Mouse (Mus musculus) MEL (cell line): ENCODE measurements at regions not wholly inside any gene's neighbourhood (a gene's known extent, or its start where the extent isn't known, plus 50 kb on each side); places are given as distances from the start of the nearest gene placed in this dataset.

Experiments used
- DNase-seq: peaks from one replicate; pipeline ENCODE4 v3.0.0; 2011; ENCODE audit warnings: low read depth, low spot score
- H3K27ac ChIP-seq: 2 replicates; pipeline ENCODE4 v1.5.1; 2012; ENCODE audit warnings: low read depth, mild to moderate bottlenecking, control low read depth, low read length, moderate library complexity; ENCODE audit not compliant: control insufficient read depth
- H3K27me3 ChIP-seq, 2 experiments: fragments of 150-350 bp in 1 of 2; sonication (generic) in 1 of 2; 2 replicates each; pipeline ENCODE4 v1.6.1; 2012; ENCODE audit warnings: low read length in 2 of 2, mild to moderate bottlenecking in 2 of 2, improper control_type of control experiment in 1 of 2, moderate library complexity in 1 of 2; ENCODE audit not compliant: insufficient read depth in 2 of 2, control insufficient read depth in 1 of 2
- H3K36me3 ChIP-seq, 2 experiments: 2 replicates each; pipeline ENCODE4 v1.6.1; 2012 to 2014; ENCODE audit warnings: low read length in 2 of 2, improper control_type of control experiment in 1 of 2, inconsistent platforms in 1 of 2, mild to moderate bottlenecking in 1 of 2; ENCODE audit not compliant: insufficient read depth in 2 of 2, control insufficient read depth in 1 of 2
- H3K4me1 ChIP-seq, 2 experiments: fragments of 150-350 bp in 1 of 2; sonication (generic) in 1 of 2; 2 replicates each; pipeline ENCODE4 v1.6.1; 2012; ENCODE audit warnings: low read length in 2 of 2, improper control_type of control experiment in 1 of 2, mild to moderate bottlenecking in 1 of 2; ENCODE audit not compliant: insufficient read depth in 2 of 2, control insufficient read depth in 1 of 2
- H3K4me3 ChIP-seq, 2 experiments: fragments of 150-350 bp in 1 of 2; sonication (generic) in 1 of 2; 2 replicates each; pipeline ENCODE4 v1.5.1; 2012; ENCODE audit warnings: low read depth in 2 of 2, low read length in 2 of 2, mild to moderate bottlenecking in 2 of 2, moderate library complexity in 2 of 2, control low read depth in 1 of 2, improper control_type of control experiment in 1 of 2; ENCODE audit not compliant: control insufficient read depth in 1 of 2, insufficient read depth in 1 of 2
- H3K79me2 ChIP-seq: 2 replicates; pipeline ENCODE4 v1.6.1; 2012; ENCODE audit warnings: mild to moderate bottlenecking, low read length, moderate library complexity; ENCODE audit not compliant: control insufficient read depth, poor library complexity, insufficient read depth
- H3K9ac ChIP-seq: 2 replicates; pipeline ENCODE4 v1.6.1; 2012; ENCODE audit warnings: low read depth, mild to moderate bottlenecking, control low read depth, low read length, moderate library complexity; ENCODE audit not compliant: control insufficient read depth, poor library complexity, severe bottlenecking
- H3K9me3 ChIP-seq: fragments of 150-350 bp; sonication (generic); replicated peaks from 2 replicates; pipeline ENCODE4 v1.6.1; 2012; ENCODE audit warnings: mild to moderate bottlenecking, low read length, improper control_type of control experiment, moderate library complexity; ENCODE audit not compliant: insufficient read depth
- BHLHE40 ChIP-seq: IDR thresholded peaks from 2 replicates; pipeline ENCODE4 v1.6.1; 2012; ENCODE audit warnings: low read depth, mild to moderate bottlenecking, inconsistent platforms, low read length, improper control_type of control experiment, borderline replicate concordance
- CHD1 ChIP-seq: IDR thresholded peaks from 2 replicates; pipeline ENCODE4 v1.6.1; 2012; ENCODE audit warnings: low read depth, mild to moderate bottlenecking, inconsistent platforms, low read length, improper control_type of control experiment
- CHD2 ChIP-seq: IDR thresholded peaks from 2 replicates; pipeline ENCODE4 v1.6.1; 2011; ENCODE audit warnings: low read length, improper control_type of control experiment
- CTCF ChIP-seq, 3 experiments: IDR thresholded peaks in 2 of 3; conservative IDR thresholded peaks in 1 of 3; 2 replicates each; pipeline ENCODE4 v1.5.1; 2011 to 2012; ENCODE audit warnings: low read length in 3 of 3, low read depth in 2 of 3, mild to moderate bottlenecking in 2 of 3, improper control_type of control experiment in 1 of 3, inconsistent platforms in 1 of 3, mixed read lengths in 1 of 3, moderate library complexity in 1 of 3; ENCODE audit not compliant: control insufficient read depth in 1 of 3, insufficient read depth in 1 of 3, poor library complexity in 1 of 3, severe bottlenecking in 1 of 3
- E2F4 ChIP-seq: IDR thresholded peaks from 2 replicates; pipeline ENCODE4 v1.6.1; 2011; ENCODE audit warnings: low read depth, low read length, improper control_type of control experiment, borderline replicate concordance
- EP300 ChIP-seq, 2 experiments: IDR thresholded peaks; 2 replicates each; pipeline ENCODE4 v1.6.1; 2011; ENCODE audit warnings: improper control_type of control experiment in 2 of 2, low read length in 2 of 2, low read depth in 1 of 2, mild to moderate bottlenecking in 1 of 2
- ETS1 ChIP-seq: IDR thresholded peaks from 2 replicates; pipeline ENCODE4 v1.6.1; 2012; ENCODE audit warnings: low read depth, mild to moderate bottlenecking, inconsistent platforms, low read length, improper control_type of control experiment, moderate library complexity
- GATA1 ChIP-seq: IDR thresholded peaks from 2 replicates; pipeline ENCODE4 v1.6.1; 2011; ENCODE audit warnings: low read depth, low read length, improper control_type of control experiment
- HCFC1 ChIP-seq: IDR thresholded peaks from 2 replicates; pipeline ENCODE4 v1.6.1; 2012; ENCODE audit warnings: low read depth, mild to moderate bottlenecking, inconsistent platforms, low read length, improper control_type of control experiment, moderate library complexity
- MAFK ChIP-seq: IDR thresholded peaks from 2 replicates; pipeline ENCODE4 v1.6.1; 2011; ENCODE audit warnings: low read depth, mild to moderate bottlenecking, low read length, improper control_type of control experiment, borderline replicate concordance
- MAX ChIP-seq: IDR thresholded peaks from 2 replicates; pipeline ENCODE4 v1.6.1; 2011; ENCODE audit warnings: low read length, improper control_type of control experiment
- MYC ChIP-seq: IDR thresholded peaks from 2 replicates; pipeline ENCODE4 v1.6.1; 2011; ENCODE audit warnings: low read depth, mild to moderate bottlenecking, low read length, improper control_type of control experiment, moderate library complexity
- NELFE ChIP-seq: IDR thresholded peaks from 2 replicates; pipeline ENCODE4 v1.6.1; 2011; ENCODE audit warnings: low read depth, low read length, improper control_type of control experiment
- NRF1 ChIP-seq: IDR thresholded peaks from 2 replicates; pipeline ENCODE4 v1.6.1; 2014; ENCODE audit warnings: low read depth, mild to moderate bottlenecking, inconsistent platforms, low read length, improper control_type of control experiment, moderate library complexity; ENCODE audit not compliant: poor library complexity, insufficient read depth, severe bottlenecking
- POLR2A ChIP-seq, 2 experiments: IDR thresholded peaks; 2 replicates each; pipeline ENCODE4 v1.6.1; 2011 to 2012; ENCODE audit warnings: low read length in 2 of 2, mild to moderate bottlenecking in 2 of 2, control low read depth in 1 of 2, improper control_type of control experiment in 1 of 2, low read depth in 1 of 2, moderate library complexity in 1 of 2; ENCODE audit not compliant: control insufficient read depth in 1 of 2, insufficient read depth in 1 of 2, poor library complexity in 1 of 2
- RCOR1 ChIP-seq: IDR thresholded peaks from 2 replicates; pipeline ENCODE4 v1.6.1; 2012; ENCODE audit warnings: low read depth, mild to moderate bottlenecking, inconsistent platforms, low read length, improper control_type of control experiment
- SIN3A ChIP-seq: IDR thresholded peaks from 2 replicates; pipeline ENCODE4 v1.6.1; 2012; ENCODE audit warnings: low read length, improper control_type of control experiment, inconsistent platforms
- TCF12 ChIP-seq: IDR thresholded peaks from 2 replicates; pipeline ENCODE4 v1.6.1; 2014; ENCODE audit warnings: low read depth, mild to moderate bottlenecking, inconsistent platforms, low read length, improper control_type of control experiment, moderate library complexity
- USF1 ChIP-seq: IDR thresholded peaks from 2 replicates; pipeline ENCODE4 v1.6.1; 2014; ENCODE audit warnings: low read depth, mild to moderate bottlenecking, inconsistent platforms, low read length, improper control_type of control experiment, moderate library complexity
- USF2 ChIP-seq, 2 experiments: IDR thresholded peaks; 2 replicates each; pipeline ENCODE4 v1.6.1; 2011 to 2012; ENCODE audit warnings: improper control_type of control experiment in 2 of 2, low read length in 2 of 2, borderline replicate concordance in 1 of 2, inconsistent platforms in 1 of 2, low read depth in 1 of 2, mild to moderate bottlenecking in 1 of 2; ENCODE audit not compliant: insufficient read depth in 1 of 2
- ZC3H11A ChIP-seq: IDR thresholded peaks from 2 replicates; pipeline ENCODE4 v1.6.1; 2012; ENCODE audit warnings: low read depth, mild to moderate bottlenecking, inconsistent platforms, low read length, improper control_type of control experiment
- ZNF384 ChIP-seq: IDR thresholded peaks from 2 replicates; pipeline ENCODE4 v1.6.1; 2012; ENCODE audit warnings: low read depth, mild to moderate bottlenecking, inconsistent platforms, low read length, improper control_type of control experiment

- TF ChIP-seq NELFE: no peak
- 0 out of 2 replicates have a peak, but pooled peaks have one; percentile 47 for TF ChIP-seq MAFK
- TF ChIP-seq ZC3H11A: peak; percentile 34
- no peak for TF ChIP-seq CHD1
Measured at GRCm38 (mm10) chr12:68605417-68606000, 553.5 kb downstream of the Rps29 start (continued).

- peak; percentile 26; the same call in 1 of the 2 replicates for TF ChIP-seq ETS1
- TF ChIP-seq SIN3A: no peak
- 0 out of 2 replicates have a peak, but pooled peaks have one; percentile 11 for TF ChIP-seq TCF12
- peak in 1 of 2 experiments; percentile 27; a peak in 1 of 4 replicates for TF ChIP-seq EP300 (IDR thresholded peaks at IDR 0.05; ENCODE audit: low read depth in 1 of 2, low read length in 2 of 2)
- TF ChIP-seq ZNF384: peak; percentile 95
- no peaks in the 10 kb centered on the region for H3K79me2 ChIP-seq
- no peaks in the 10 kb centered on the region for H3K27me3 ChIP-seq
- DNase-seq: no peak
- H3K4me1 ChIP-seq: peaks cover 3 to 12% of the 10 kb centered on the region in 2 experiments; a peak in 3 of 4 replicates
- H3K4me3 ChIP-seq: peak overlapping the region; percentile 30 to 78
- peaks cover 0 to 4% of the 10 kb centered on the region in 2 experiments; a peak in 2 of 4 replicates for H3K36me3 ChIP-seq
- H3K9ac ChIP-seq: peak overlapping the region; percentile 26
- no peaks in the 10 kb centered on the region for H3K9me3 ChIP-seq
- H3K27ac ChIP-seq: peak overlapping the region; percentile 60
Measured at GRCm38 (mm10) chr12:68604524-68605299, 554.3 kb downstream of the Rps29 start.

- TF ChIP-seq E2F4 (no peak), POLR2A (IDR thresholded peaks at IDR 0.05; ENCODE audit: control insufficient read depth in 1 of 2, insufficient read depth in 1 of 2, low read depth in 1 of 2, low read length in 2 of 2, poor library complexity in 1 of 2) (no peak), CHD2 (no peak), CTCF (IDR thresholded peaks at IDR 0.05 in 2 of 3, conservative IDR thresholded peaks at IDR 0.05 in 1 of 3; ENCODE audit: control insufficient read depth in 1 of 3, insufficient read depth in 1 of 3, low read depth in 2 of 3, low read length in 3 of 3, poor library complexity in 1 of 3, severe bottlenecking in 1 of 3) (no peak), MAX (no peak), USF1 (no peak), NRF1 (no peak), BHLHE40 (no peak), RCOR1 (no peak), MYC (no peak), USF2 (IDR thresholded peaks at IDR 0.05; ENCODE audit: borderline replicate concordance in 1 of 2, insufficient read depth in 1 of 2, low read depth in 1 of 2, low read length in 2 of 2) (no peak), GATA1 (no peak), HCFC1 (no peak), SIN3A (no peak)
- H3K27me3 ChIP-seq: no peaks in the 10 kb centered on the region
- H3K27ac ChIP-seq: no peak overlapping the region
- H3K4me1 ChIP-seq: peaks cover 3 to 12% of the 10 kb centered on the region in 2 experiments; a peak in 3 of 4 replicates
- H3K36me3 ChIP-seq: peaks cover 0 to 4% of the 10 kb centered on the region in 2 experiments; a peak in 2 of 4 replicates
- no peaks in the 10 kb centered on the region for H3K9me3 ChIP-seq
- no peak for DNase-seq
- H3K9ac ChIP-seq: no peak overlapping the region
- no peak overlapping the region for H3K4me3 ChIP-seq
- no peaks in the 10 kb centered on the region for H3K79me2 ChIP-seq
Measured at GRCm38 (mm10) chr12:68602682-68603081, 556.3 kb downstream of the Rps29 start.
